Mouse (Mus musculus) kidney, embryonic 16.5 days (tissue): ENCODE measurements around the gene Gsdma2. TPM values are rescaled to one million over a fixed set of nuclear protein-coding genes. Genes with fewer than 3 reads are reported as not detected.

Source experiments
- ATAC-seq: fragments of 200-750 bp; cut with Nextera tagmentation; 2 replicates; pipeline ENCODE4 v1.8.0; 2017; ENCODE audit warnings: moderate TSS enrichment; ENCODE audit not compliant: low FRiP score, low TSS enrichment
- H3K27ac ChIP-seq: fragments of 300-500 bp; sonication (generic); 2 replicates; pipeline ENCODE4 v1.5.1; 2014; ENCODE audit warnings: low read length
- H3K27me3 ChIP-seq: fragments of 300-500 bp; sonication (generic); 2 replicates; pipeline ENCODE4 v1.6.1; 2014; ENCODE audit warnings: low read length, control low read depth, mixed read lengths; ENCODE audit not compliant: insufficient read depth
- H3K36me3 ChIP-seq: fragments of 300-500 bp; sonication (generic); 2 replicates; pipeline ENCODE4 v1.6.1; 2014; ENCODE audit warnings: low read length, control low read depth, mixed read lengths; ENCODE audit not compliant: insufficient read depth
- H3K4me1 ChIP-seq: fragments of 300-500 bp; sonication (generic); 2 replicates; pipeline ENCODE4 v1.6.1; 2014; ENCODE audit warnings: low read length, control low read depth, mixed read lengths; ENCODE audit not compliant: insufficient read depth
- H3K4me2 ChIP-seq: fragments of 300-500 bp; sonication (generic); replicated peaks from 2 replicates; pipeline ENCODE4 v1.6.1; 2014; ENCODE audit warnings: low read depth, low read length
- H3K4me3 ChIP-seq: fragments of 300-500 bp; sonication (generic); 2 replicates; pipeline ENCODE4 v1.5.1; 2014; ENCODE audit warnings: mild to moderate bottlenecking, low read length
- H3K9ac ChIP-seq: fragments of 300-500 bp; sonication (generic); replicated peaks from 2 replicates; pipeline ENCODE4 v1.6.1; 2014; ENCODE audit warnings: low read length
- H3K9me3 ChIP-seq: fragments of 300-500 bp; sonication (generic); 2 replicates; pipeline ENCODE4 v1.6.1; 2016; ENCODE audit warnings: low read length, control low read depth
- WGBS: fragments of 180-500 bp; shearing (Covaris S2); extraction: QIAGEN DNeasy Blood & Tissue Kit; methylation state at CpG from one replicate; pipeline ENCODE4 v1.1.7; 2014; 5-methylcytosine and 5-hydroxymethylcytosine counted together
- polyA plus RNA-seq: library from polyadenylated mRNA; unstranded; fragments of >200 nt; fragmentation: Nextera tagmentation; extraction: Ambion mirVana; gene quantifications from 2 replicates; pipeline ENCODE4 v1.2.1, GENCODE M21; 2015

Gsdma2 gene
- polyA plus RNA-seq, 1 experiment from 2014 or later = not detected

- Histone ChIP-seq H3K27ac (no peak overlapping the region), H3K4me1 (peaks cover 5% of the 10 kb centered on the region), H3K36me3 (peaks cover 57% of the 10 kb centered on the region), H3K27me3 (no peaks in the 10 kb centered on the region), H3K9me3 (no peaks in the 10 kb centered on the region), H3K9ac (no peak overlapping the region), H3K4me2 (no peak overlapping the region), H3K4me3 (no peak overlapping the region)
- ATAC-seq = no peak
- WGBS = 67% methylated on average over 14 of the region's 14 CpGs
Observed at GRCm38 (mm10) chr11:98695408-98695807, 48.8 kb downstream of the Gsdma2 start.

GRCm38 (mm10) chr11:98696454-98697216 is 50.1 kb downstream of the Gsdma2 start:
- WGBS = 77% methylated on average over 14 of the region's 14 CpGs
- peaks cover 45% of the 10 kb centered on the region for H3K36me3 ChIP-seq

GRCm38 (mm10) chr11:98697225-98697624 is 50.7 kb downstream of the Gsdma2 start:
- H3K36me3 ChIP-seq = peaks cover 39% of the 10 kb centered on the region
- no peak for ATAC-seq
- H3K4me1 ChIP-seq = peaks cover 19% of the 10 kb centered on the region
- H3K27me3 ChIP-seq = no peaks in the 10 kb centered on the region
- no peaks in the 10 kb centered on the region for H3K9me3 ChIP-seq
- H3K27ac ChIP-seq = no peak overlapping the region
- H3K4me3 ChIP-seq = no peak overlapping the region
- no peak overlapping the region for H3K4me2 ChIP-seq
- H3K9ac ChIP-seq = no peak overlapping the region
- WGBS = 86% methylated on average over 12 of the region's 12 CpGs

More at GRCm38 (mm10) chr11:98696454-98697216, 50.1 kb downstream of the Gsdma2 start:
- H3K9me3 ChIP-seq = no peaks in the 10 kb centered on the region
- H3K4me1 ChIP-seq = peaks cover 17% of the 10 kb centered on the region
- ATAC-seq = no peak
- H3K4me2 ChIP-seq = no peak overlapping the region
- no peak overlapping the region for H3K9ac ChIP-seq
- no peaks in the 10 kb centered on the region for H3K27me3 ChIP-seq
- 0 out of 2 replicates have a peak overlapping the region, but pooled peaks have one; percentile 20 for H3K27ac ChIP-seq
- no peak overlapping the region for H3K4me3 ChIP-seq

- no peaks in the 10 kb centered on the region for H3K9me3 ChIP-seq
- H3K4me3 ChIP-seq = no peak overlapping the region
- ATAC-seq = no peak
- peaks cover 37% of the 10 kb centered on the region for H3K4me1 ChIP-seq
- no peak overlapping the region for H3K27ac ChIP-seq
- 83% methylated on average over 16 of the region's 16 CpGs for WGBS
- no peak overlapping the region for H3K4me2 ChIP-seq
- H3K27me3 ChIP-seq = no peaks in the 10 kb centered on the region
- peaks cover 23% of the 10 kb centered on the region for H3K36me3 ChIP-seq
- H3K9ac ChIP-seq = no peak overlapping the region
Observed at GRCm38 (mm10) chr11:98698849-98699640, 52.5 kb downstream of the Gsdma2 start.

GRCm38 (mm10) chr11:98699911-98700310 is 53.4 kb downstream of the Gsdma2 start:
- Histone ChIP-seq H3K4me2 (no peak overlapping the region), H3K36me3 (peaks cover 19% of the 10 kb centered on the region), H3K4me1 (peaks cover 46% of the 10 kb centered on the region), H3K4me3 (no peak overlapping the region), H3K27ac (no peak overlapping the region), H3K27me3 (no peaks in the 10 kb centered on the region), H3K9ac (no peak overlapping the region), H3K9me3 (no peaks in the 10 kb centered on the region)
- 33% methylated on average over 4 of the region's 4 CpGs for WGBS
- ATAC-seq = peak; percentile 32; the same call in 1 of the 2 replicates

- 0 out of 2 replicates have a peak within 1 kb of the TSS, but pooled peaks have one; percentile 2 for H3K9ac ChIP-seq
- H3K4me2 ChIP-seq = no peak within 1 kb of the TSS
- H3K27me3 ChIP-seq = no peaks in the 10 kb centered on the region
- ATAC-seq = no peak
- no peaks in the 10 kb centered on the region for H3K9me3 ChIP-seq
- no peak within 1 kb of the TSS for H3K4me3 ChIP-seq
- H3K36me3 ChIP-seq = peaks cover 13% of the 10 kb centered on the region; the same call in 1 of the 2 replicates
- H3K27ac ChIP-seq = no peak within 1 kb of the TSS; the same call in 1 of the 2 replicates
- 36% methylated on average over 10 of the region's 10 CpGs for WGBS
- H3K4me1 ChIP-seq = peaks cover 59% of the 10 kb centered on the region
Observed at GRCm38 (mm10) chr11:98701213-98701670, 54.7 kb downstream of the Gsdma2 start, which contains the start of gene Csf3. TSS of gene Csf3 (plus strand) at chr11:98701263.

- H3K27ac ChIP-seq = no peak overlapping the region; the same call in 1 of the 2 replicates
- H3K27me3 ChIP-seq = no peaks in the 10 kb centered on the region
- H3K4me3 ChIP-seq = no peak overlapping the region
- peaks cover 70% of the 10 kb centered on the region for H3K4me1 ChIP-seq
- H3K36me3 ChIP-seq = peaks cover 14% of the 10 kb centered on the region; the same call in 1 of the 2 replicates
- no peaks in the 10 kb centered on the region for H3K9me3 ChIP-seq
- WGBS = 64% methylated on average over 5 of the region's 5 CpGs
- no peak overlapping the region for H3K4me2 ChIP-seq
- no peak for ATAC-seq
- H3K9ac ChIP-seq = no peak overlapping the region
Observed at GRCm38 (mm10) chr11:98702323-98702722, 55.8 kb downstream of the Gsdma2 start.

- ATAC-seq = peak; percentile 29
- H3K36me3 ChIP-seq = peaks cover 20% of the 10 kb centered on the region; the same call in 1 of the 2 replicates
- H3K9me3 ChIP-seq = no peaks in the 10 kb centered on the region
- peak overlapping the region; percentile 34; the same call in 1 of the 2 replicates for H3K9ac ChIP-seq
- peak overlapping the region; percentile 88 for H3K27ac ChIP-seq
- 50% methylated on average over 10 of the region's 10 CpGs for WGBS
- H3K4me1 ChIP-seq = peaks cover 96% of the 10 kb centered on the region
- no peak overlapping the region for H3K4me3 ChIP-seq
- H3K4me2 ChIP-seq = peak overlapping the region; percentile 28
- no peaks in the 10 kb centered on the region for H3K27me3 ChIP-seq
Observed at GRCm38 (mm10) chr11:98705021-98705420, 58.5 kb downstream of the Gsdma2 start.
